Mouse (Mus musculus): Measurements from ENCODE around the gene Sh3bgr.

- TF ChIP-seq POLR2A (IDR thresholded peaks at IDR 0.05; ENCODE audit: low read depth, low read length) (no peak), CTCF (IDR thresholded peaks at IDR 0.05; ENCODE audit: borderline replicate concordance, insufficient read depth, low read length) (no peak)
Observed at GRCm38 (mm10) chr16:96210856-96211255, 10.6 kb downstream of the Sh3bgr start.
